In genomic region chr6:137935341-137935740, GRCm38 (mm10) we compare ENCODE assay signal across 8 mouse cellular contexts.
A peak's percentile ranks its signal among the peaks of the same experiment; 100 is the strongest.
DNase-seq lines count a peak whose midpoint lies in the region; ATAC-seq lines count a peak whose summit lies in the region.

No protein-coding gene starts in this region.

- H3K9me3 ChIP-seq in hindbrain, embryonic 15.5 days: no peaks in the 10 kb centered on the region
- no peaks in the 10 kb centered on the region for H3K9me3 ChIP-seq in hindbrain, embryonic 11.5 days (ENCODE audit: control insufficient read depth, low read length)
- no peaks in the 10 kb centered on the region for H3K9me3 ChIP-seq in lung, embryonic 16.5 days (ENCODE audit: control insufficient read depth, low read length)
- no peaks in the 10 kb centered on the region for H3K9me3 ChIP-seq in intestine, embryonic 16.5 days (ENCODE audit: control insufficient read depth, low read length)

- no peak for DNase-seq in hindbrain, embryonic 11.5 days (ENCODE audit: low spot score)
- peak; percentile 68 for DNase-seq in brain, adult 2 months (ENCODE audit: low read depth, low spot score)
- DNase-seq in heart, postnatal 4 days: peak; percentile 30
- DNase-seq in spleen, adult 12 weeks (ENCODE audit: low spot score): no peak
- DNase-seq in B cell, adult 2 months: no peak

- H3K36me3 ChIP-seq in hindbrain, embryonic 15.5 days: no peaks in the 10 kb centered on the region
- no peaks in the 10 kb centered on the region for H3K36me3 ChIP-seq in hindbrain, embryonic 11.5 days (ENCODE audit: control insufficient read depth, insufficient read depth, low read length)
- H3K36me3 ChIP-seq in lung, embryonic 16.5 days (ENCODE audit: control insufficient read depth, insufficient read depth, low read length): no peaks in the 10 kb centered on the region
- H3K36me3 ChIP-seq in intestine, embryonic 16.5 days (ENCODE audit: control insufficient read depth, insufficient read depth, low read length): no peaks in the 10 kb centered on the region

- no peak overlapping the region for H3K4me3 ChIP-seq in hindbrain, embryonic 15.5 days
- no peak overlapping the region for H3K4me3 ChIP-seq in hindbrain, embryonic 11.5 days (ENCODE audit: low read depth, low read length)
- H3K4me3 ChIP-seq in lung, embryonic 16.5 days (ENCODE audit: low read length): peak overlapping the region; percentile 29
- H3K4me3 ChIP-seq in intestine, embryonic 16.5 days (ENCODE audit: low read length): no peak overlapping the region

- H3K27ac ChIP-seq in hindbrain, embryonic 15.5 days (replicated peaks): 0 out of 2 replicates have a peak overlapping the region, but pooled peaks have one; percentile 25
- H3K27ac ChIP-seq in hindbrain, embryonic 11.5 days (ENCODE audit: low read depth, low read length): no peak overlapping the region
- peak overlapping the region; percentile 74 for H3K27ac ChIP-seq in lung, embryonic 16.5 days (ENCODE audit: low read length)
- no peak overlapping the region for H3K27ac ChIP-seq in intestine, embryonic 16.5 days (ENCODE audit: low read length)

- ATAC-seq in hindbrain, embryonic 15.5 days (ENCODE audit: low FRiP score, low read depth): peak; percentile 71; the same call in 1 of the 2 replicates
- no peak for ATAC-seq in hindbrain, embryonic 11.5 days (ENCODE audit: low FRiP score)
- ATAC-seq in lung, embryonic 16.5 days (ENCODE audit: low read depth): peak; percentile 42
- ATAC-seq in intestine, embryonic 16.5 days: no peak

- H3K4me2 ChIP-seq in hindbrain, embryonic 15.5 days: no peak overlapping the region
- no peak overlapping the region for H3K4me2 ChIP-seq in hindbrain, embryonic 11.5 days (replicated peaks; ENCODE audit: low read depth, low read length)
- H3K4me2 ChIP-seq in lung, embryonic 16.5 days (ENCODE audit: low read depth, low read length): peak overlapping the region; percentile 55
- H3K4me2 ChIP-seq in intestine, embryonic 16.5 days (ENCODE audit: low read depth, low read length): no peak overlapping the region

- H3K9ac ChIP-seq in hindbrain, embryonic 15.5 days: no peak overlapping the region
- no peak overlapping the region for H3K9ac ChIP-seq in hindbrain, embryonic 11.5 days (ENCODE audit: low read depth, low read length)
- no peak overlapping the region for H3K9ac ChIP-seq in lung, embryonic 16.5 days (ENCODE audit: low read length)
- no peak overlapping the region for H3K9ac ChIP-seq in intestine, embryonic 16.5 days (ENCODE audit: low read depth, low read length)

- WGBS in hindbrain, embryonic 15.5 days: 58% methylated on average over 8 of the region's 8 CpGs
- 79% methylated on average over 8 of the region's 8 CpGs for WGBS in hindbrain, embryonic 11.5 days
- 6% methylated on average over 8 of the region's 8 CpGs for WGBS in lung, embryonic 16.5 days
- WGBS in intestine, embryonic 16.5 days: 43% methylated on average over 8 of the region's 8 CpGs

- no peaks in the 10 kb centered on the region for H3K4me1 ChIP-seq in hindbrain, embryonic 15.5 days (replicated peaks)
- H3K4me1 ChIP-seq in hindbrain, embryonic 11.5 days (replicated peaks; ENCODE audit: control insufficient read depth, insufficient read depth, low read length): no peaks in the 10 kb centered on the region
- H3K4me1 ChIP-seq in lung, embryonic 16.5 days (replicated peaks; ENCODE audit: control insufficient read depth, insufficient read depth, low read length): peaks cover 17% of the 10 kb centered on the region
- H3K4me1 ChIP-seq in intestine, embryonic 16.5 days (ENCODE audit: control insufficient read depth, insufficient read depth, low read length): peaks cover 5% of the 10 kb centered on the region; the same call in 1 of the 2 replicates

- H3K27me3 ChIP-seq in hindbrain, embryonic 15.5 days: no peaks in the 10 kb centered on the region
- H3K27me3 ChIP-seq in hindbrain, embryonic 11.5 days (ENCODE audit: control insufficient read depth, insufficient read depth, low read length): no peaks in the 10 kb centered on the region
- no peaks in the 10 kb centered on the region for H3K27me3 ChIP-seq in lung, embryonic 16.5 days (ENCODE audit: control insufficient read depth, insufficient read depth, low read depth, low read length)
- no peaks in the 10 kb centered on the region for H3K27me3 ChIP-seq in intestine, embryonic 16.5 days (replicated peaks; ENCODE audit: control insufficient read depth, insufficient read depth, low read length)

Comparison
In these comparisons a context has a peak if more than half of its experiments do, and no peak if none do; other contexts are left out.
1. ATAC-seq: peak in hindbrain, embryonic 15.5 days (single experiment) and lung, embryonic 16.5 days (single experiment); none in hindbrain, embryonic 11.5 days (single experiment) and intestine, embryonic 16.5 days (single experiment).
2. H3K27ac ChIP-seq: peak in hindbrain, embryonic 15.5 days (single experiment) and lung, embryonic 16.5 days (single experiment); none in hindbrain, embryonic 11.5 days (single experiment) and intestine, embryonic 16.5 days (single experiment).
3. DNase-seq: peak in brain, adult 2 months (single experiment) and heart, postnatal 4 days (single experiment); none in hindbrain, embryonic 11.5 days (single experiment), spleen, adult 12 weeks (single experiment) and B cell, adult 2 months (0 of 2).